Mouse (Mus musculus) T-helper 17 cell (primary cell): ENCODE measurements around the gene Abcg1.

Source experiments
- in situ Hi-C, 2 experiments: fragments of 300-600 bp; cut with MboI, MseI; formaldehyde crosslinking; loops; 1 replicate in 1 of 2; 2 replicates in 1 of 2; pipeline ENCODE4 v1.15.1; 2025; ENCODE audit warnings: high pct_unique_total_duplicates in 2 of 2

Abcg1 gene

DNA sequence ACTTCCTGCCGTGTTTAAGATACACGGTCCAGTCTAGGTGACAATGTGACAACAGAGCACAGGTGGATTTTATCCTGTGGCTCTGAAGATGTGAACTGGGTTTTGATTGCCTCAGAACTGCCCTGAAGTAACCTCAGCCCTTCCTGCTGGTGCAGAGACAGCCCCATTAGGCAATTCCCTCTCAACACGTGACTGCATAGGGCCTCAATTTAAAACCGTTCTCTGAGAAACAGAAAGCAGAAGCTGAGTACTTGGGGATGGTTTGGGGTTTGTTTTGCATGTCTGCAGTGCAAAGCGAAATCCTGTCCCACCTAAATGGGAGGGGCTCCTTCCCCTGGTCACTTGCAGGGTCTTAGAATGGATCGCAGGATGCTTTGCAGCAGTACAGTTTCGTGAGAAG lies 17.8 kb upstream of the Abcg1 start:
- in situ Hi-C loops = loop anchor here in 1 of 2 experiments (10.0 kb wide), 1 partner anchor 925 kb away; no protein-coding TSS in a partner anchor

DNA sequence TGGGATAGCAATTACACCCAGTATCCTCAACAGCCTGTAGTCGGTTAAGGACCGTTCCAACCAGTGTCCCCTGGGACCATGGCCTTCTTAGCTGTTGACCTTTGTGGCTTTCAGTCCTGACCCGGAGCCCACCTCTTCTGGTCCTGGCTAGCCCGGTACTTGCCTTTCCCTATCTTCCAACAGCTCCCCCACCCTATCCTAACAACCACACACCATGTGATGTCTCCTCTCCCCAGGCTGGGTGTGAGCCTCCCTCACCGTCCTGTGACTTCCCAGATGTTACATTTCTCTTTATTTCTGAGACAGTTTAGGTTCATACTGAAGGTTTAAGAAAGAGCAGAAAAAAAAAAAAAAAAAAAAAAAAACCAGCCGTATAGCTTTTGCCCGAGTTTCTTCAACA lies 17.1 kb upstream of the Abcg1 start:
- in situ Hi-C loops = loop anchor here in 1 of 2 experiments (10.0 kb wide), 1 partner anchor 926 kb away; no protein-coding TSS in a partner anchor

DNA sequence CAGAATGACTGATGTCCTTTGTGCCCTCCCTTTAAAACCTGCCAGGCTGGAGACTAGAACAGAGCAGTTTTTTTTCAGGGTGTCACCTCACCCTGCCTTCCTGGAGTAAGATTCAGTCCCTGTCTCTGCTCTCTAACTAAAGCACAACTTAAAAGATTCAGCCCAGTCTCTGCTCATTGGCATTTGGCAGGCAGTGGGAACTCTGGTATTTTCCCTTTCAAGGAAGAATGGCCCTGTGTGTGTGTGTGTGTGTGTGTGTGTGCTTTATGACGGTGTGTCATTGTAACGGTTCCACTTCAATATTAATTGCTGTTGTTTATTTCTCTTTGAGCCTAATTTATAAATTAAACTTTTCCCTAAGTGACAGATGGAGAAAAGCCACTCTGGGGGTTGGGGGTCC lies 14.7 kb upstream of the Abcg1 start:
- in situ Hi-C loops = loop anchor here in 1 of 2 experiments (10.0 kb wide), 1 partner anchor 928 kb away; no protein-coding TSS in a partner anchor

DNA sequence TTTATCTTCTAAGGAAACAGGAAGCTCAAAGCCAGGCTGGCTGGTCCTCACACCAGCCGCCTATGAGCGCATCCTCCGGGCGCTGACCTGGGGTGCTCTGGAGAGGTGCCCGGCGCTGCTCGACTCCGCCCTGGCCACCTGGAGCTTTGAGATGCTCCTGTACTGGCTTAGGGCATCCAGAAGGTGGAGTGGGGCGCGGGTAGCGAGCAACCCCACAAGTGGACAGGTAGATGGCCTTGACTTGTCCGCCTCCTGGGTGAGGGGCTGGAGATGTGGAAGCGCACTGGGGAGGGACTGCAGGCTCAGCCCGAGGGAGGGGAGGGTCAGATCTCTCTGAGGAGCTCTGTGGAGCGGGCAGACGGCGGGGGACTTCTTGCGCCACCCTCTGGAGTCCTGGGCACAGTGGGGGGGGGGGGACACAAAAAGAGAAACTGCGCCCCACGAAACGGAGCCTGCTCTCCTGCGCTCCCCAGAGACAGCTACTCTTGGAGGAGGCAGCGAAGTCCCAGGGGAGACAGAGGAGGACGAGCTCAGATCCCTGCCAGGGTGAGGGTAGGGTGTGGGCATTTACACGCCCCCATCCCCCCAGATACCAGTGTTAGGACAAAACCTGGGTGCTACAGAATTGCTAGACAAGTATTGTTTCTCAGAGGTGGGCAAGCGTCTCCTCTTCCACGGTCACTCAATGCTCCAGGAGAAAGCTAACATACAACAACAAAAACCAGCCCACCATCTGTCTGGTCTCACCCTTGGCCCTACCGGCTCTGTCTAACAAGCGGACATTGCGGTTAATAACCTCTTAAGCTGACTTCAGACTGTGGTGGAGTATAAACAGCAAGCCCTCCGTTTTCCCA lies 643 bp downstream of the Abcg1 start:
- in situ Hi-C loops = no loop called here

DNA sequence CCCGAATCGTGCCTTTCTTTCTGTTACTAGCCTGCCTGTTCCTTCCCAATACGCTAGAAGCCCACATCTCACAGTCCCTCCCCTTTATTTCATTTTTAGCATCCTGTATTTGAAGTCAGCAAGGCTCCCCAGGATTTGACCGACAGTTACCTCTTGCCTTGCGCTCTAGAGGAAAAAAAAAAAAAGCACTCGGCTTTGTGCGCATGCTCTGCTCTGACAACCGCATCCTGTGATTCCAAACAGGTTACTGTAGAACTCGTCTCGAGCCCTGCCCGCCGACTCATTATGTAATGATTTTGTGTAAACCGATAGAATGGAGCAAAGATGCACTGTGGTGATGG lies 1.2 kb downstream of the Abcg1 start:
- in situ Hi-C loops = no loop called here

DNA sequence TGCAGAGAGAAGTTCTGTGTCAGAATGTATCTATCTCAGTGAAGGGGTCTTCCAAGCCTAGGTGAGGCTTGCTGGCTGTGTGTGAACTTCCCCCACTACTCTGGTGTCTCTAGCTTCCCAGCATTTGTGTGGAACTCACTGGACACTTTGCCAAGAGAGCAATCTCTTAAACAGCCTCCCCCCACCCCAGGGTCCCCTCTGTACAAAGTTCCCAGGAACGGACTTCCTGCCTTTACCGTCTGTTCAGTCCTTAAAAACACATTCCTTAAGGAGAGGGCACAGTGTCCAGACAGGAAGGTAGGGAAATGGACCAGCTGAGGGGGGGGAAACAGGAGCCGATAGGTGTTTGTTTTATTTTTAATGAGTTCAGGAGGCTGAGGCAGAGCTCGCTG lies 2.7 kb downstream of the Abcg1 start:
- in situ Hi-C loops = no loop called here

DNA sequence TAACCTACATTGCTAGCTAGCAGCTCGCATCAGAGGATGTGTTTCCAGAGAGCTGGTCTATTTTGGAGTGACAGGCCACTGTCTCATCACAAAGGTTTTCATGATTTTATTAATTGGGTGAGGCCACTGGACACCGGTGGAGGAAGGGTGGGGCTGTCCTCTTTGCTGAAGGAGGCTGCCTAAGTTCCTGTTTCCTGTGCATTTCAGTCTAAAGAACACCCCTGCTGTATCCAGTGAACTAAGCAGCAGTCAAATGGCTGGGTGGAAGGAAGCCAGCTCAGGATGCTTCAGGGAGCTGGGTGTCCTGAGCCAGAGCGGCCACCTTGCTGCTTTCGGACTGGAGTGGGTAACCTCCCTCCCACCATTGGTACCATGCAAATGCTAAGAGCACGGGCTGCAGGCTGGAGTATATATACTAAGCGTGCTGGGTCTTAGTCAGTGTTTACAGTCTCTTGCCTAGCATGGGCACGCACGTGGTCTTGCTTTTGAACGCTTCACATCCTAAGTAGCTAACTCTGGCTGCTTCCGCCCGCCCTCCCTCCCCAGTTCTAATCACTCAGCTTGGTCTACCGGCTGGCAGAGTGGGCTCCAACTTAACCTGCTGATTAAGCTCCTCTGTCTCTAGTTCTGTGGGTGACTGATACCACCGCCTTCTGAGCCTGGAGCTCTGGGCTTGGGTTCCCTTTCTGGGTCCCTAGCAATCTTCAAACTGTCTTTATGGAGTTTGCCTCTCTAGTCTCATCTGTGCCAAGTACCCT lies 3.3 kb downstream of the Abcg1 start:
- in situ Hi-C loops = no loop called here

DNA sequence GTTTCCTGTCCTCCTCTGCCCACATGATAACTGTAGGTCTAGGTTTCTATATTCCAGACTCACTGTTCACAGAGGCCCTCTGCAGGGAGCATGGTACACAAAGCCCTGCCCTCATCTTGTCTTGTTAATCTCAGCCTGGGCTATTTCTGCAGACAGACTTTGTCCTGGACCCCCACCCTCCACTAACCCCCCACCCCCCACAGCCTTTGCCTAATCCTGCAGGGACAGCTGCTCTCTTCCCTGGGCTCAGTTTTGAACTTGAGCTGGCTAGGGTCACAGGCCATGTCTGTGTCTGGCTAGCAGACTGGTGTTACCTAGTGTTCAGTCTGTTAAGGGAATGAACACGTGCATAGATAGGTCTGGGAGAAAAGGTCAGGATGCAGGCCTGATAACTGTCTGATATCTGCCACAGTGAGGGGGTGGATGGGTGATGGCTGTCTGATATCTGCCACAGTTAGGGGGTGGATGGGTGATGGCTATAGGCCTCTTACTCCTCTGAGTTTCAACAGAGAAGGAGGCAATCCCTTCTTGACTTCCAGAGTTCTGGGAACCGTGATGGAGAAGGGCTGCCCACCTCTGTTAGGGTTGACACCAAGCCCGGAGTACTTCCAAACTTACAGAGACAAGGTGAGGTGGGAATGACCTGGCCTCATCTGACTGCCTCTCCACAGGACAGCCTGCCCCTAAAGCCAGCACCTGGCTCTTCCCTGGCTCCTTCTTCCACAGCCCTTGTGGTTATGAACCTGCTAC lies 4.0 kb downstream of the Abcg1 start:
- in situ Hi-C loops = no loop called here

DNA sequence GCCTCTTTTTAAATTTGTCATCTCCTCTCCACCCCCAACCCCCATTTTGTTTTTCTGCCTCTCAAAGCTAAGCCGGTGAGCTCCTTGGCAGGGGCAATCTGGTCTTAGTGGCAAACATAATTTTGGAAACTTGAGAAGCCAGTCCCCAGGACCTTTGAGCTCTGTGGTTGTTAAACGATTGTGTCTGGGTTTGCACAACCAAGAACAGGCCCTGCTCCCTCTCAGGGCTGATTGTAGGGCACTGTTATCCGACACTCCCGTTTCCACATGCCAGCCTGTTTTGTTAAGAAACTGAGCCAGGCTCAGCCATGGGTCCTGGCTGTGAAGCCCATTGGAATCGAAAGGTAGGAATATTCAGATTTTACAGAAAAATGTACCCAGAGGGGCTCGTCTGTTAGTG lies 8.6 kb downstream of the Abcg1 start:
- in situ Hi-C loops = no loop called here

DNA sequence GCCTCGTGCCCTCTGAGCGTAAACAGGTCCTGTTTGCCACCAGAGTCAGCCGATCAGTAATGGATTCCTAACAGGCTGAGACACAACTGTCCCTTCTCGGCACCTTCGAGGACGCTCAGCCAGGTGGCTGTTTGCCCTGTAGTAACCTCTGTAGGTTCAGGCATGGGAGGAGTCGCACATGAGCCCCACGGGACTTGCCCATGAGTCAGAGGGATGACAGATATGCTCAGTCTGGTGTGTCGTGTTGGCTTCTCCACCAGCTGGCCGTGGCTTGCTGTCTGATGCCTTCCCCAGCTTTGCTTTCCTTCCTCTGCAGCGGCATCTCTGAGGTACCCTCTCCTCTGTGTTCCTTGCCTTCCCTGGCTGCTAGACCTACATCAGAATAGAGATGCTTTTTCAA lies 9.6 kb downstream of the Abcg1 start:
- in situ Hi-C loops = no loop called here

DNA sequence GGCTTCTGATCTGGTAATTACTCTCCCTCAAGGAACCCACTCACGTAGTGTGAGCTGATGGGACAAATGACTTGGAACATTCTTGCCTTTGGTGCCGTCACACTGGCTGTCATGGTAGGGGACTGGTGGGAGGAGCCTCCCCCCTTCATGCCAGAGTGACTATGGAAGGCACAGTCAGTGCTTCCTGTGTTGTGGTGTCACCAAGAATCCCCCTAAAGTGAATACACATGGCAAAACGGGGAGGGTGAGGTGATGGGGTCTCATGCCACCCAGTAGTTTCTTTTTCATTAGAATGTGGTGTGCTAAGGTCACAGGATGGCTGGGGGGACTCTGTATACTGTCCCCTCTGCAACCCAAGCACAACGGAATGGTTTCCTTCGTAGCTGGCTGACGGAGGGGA lies 11.6 kb downstream of the Abcg1 start:
- in situ Hi-C loops = no loop called here

DNA sequence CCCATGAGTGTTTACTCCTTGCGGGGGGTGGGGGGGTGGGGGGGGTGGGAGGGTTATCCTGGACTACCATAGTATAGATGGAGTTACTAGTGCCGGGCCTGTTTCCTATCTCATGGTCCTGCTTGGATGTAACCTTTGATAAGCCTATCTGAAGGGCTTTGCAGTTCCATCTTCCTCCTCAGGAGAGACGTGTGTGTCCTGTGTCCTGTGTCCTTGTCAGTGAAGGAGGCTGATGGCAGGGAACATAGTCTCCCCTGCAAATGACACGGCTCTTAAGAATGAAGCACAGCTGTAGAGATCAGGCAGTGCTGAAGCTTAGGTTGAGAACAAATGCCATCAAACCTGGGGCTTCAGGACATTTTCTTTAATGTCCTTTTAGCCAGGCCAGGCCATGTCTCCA lies 12.4 kb downstream of the Abcg1 start:
- in situ Hi-C loops = no loop called here

DNA sequence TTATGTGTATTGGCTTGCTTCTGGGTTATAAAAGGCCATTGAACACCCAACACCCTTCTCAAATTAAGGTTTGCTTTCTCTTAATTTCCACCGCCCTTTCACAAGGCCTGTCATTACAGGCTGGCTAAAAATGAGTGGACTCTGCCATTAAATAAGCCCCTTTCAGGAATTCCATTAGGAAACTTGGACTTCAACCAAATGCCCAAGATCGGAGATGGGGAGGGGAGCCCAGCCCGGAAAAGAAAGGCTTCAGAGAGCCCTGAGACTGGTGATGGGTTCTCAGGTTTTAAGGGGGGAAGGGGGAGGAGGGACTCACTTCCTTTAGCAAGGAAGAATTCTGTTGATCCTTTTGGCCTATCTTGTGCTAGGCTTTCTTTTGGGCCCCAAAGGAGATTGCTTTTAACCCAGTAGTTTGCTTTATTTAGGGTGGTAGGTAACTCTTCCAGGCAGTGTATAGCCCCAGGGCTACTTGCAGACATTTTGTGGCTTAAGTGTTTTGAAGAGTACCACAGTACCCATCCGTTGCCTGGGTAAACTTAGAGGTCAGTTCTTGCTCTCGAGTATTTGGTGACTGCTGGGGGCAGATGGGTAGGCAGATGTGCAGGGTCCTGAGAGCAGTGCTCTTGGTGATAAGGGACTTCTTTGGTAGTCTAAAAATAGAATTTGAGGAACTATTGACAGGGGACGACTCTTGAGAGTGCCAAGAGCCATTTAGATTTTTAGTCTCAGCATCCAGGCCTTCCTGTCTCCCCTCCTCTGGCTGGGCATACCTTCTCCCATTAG lies 13.1 kb downstream of the Abcg1 start:
- in situ Hi-C loops = no loop called here

DNA sequence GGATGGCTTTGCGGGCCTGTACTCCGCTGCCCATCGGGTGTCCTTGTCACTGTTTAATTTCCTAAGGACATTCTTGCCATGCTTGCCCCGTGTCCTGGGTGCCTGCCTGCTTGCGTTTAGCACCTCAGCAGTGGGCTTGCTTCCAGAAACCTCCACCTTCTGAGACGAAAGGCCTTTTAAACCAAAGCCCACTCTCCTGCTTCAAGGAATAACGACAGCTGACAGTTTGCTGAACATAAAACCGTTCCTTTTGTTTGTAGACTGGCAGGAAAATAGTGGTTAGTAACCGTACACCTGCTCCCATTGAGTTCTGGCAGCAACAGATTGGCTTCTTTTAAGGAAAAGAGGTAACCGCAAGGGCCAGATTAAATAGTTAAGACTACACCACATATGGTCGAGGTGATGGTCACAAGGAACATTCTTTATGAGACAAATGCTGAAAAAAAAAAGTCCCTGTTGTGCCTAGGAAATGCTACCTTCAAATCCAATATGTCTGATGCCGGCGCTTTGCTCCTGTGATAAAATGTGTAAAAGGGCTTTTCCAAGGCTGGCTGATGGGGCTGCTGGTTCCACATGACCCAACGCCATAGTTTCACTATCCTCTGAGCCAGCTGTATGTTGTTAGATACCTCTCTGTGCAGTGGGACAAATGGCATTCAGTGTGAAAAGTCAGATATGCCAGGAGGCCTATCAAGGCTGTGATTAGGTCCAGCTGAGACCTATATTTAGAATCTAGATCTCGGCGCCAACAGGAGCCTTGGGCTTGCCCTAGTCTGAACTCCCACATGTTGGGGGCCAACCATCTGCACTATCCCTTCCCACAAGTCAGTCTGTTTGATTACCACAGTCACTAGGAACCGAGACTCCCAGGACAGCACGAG lies 14.2 kb downstream of the Abcg1 start:
- in situ Hi-C loops = no loop called here

DNA sequence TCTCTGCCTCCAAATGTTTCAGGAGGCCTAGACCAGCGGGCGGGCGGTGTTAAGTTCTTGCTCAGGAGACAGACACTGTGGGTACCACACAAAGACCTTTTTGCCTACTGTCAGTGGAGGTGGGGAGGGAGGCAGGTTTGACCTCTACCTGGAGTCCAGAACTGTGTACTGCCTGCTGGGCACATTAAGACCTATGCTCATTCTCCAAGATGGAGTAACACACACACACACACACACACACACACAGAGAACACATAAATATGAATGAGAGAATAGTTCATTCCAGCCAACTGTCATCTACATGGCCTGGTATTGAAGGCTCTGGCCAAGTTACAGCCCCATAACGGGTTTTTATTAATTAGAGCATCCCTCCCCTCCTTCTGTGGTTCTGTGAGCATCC lies 15.4 kb downstream of the Abcg1 start:
- in situ Hi-C loops = no loop called here

DNA sequence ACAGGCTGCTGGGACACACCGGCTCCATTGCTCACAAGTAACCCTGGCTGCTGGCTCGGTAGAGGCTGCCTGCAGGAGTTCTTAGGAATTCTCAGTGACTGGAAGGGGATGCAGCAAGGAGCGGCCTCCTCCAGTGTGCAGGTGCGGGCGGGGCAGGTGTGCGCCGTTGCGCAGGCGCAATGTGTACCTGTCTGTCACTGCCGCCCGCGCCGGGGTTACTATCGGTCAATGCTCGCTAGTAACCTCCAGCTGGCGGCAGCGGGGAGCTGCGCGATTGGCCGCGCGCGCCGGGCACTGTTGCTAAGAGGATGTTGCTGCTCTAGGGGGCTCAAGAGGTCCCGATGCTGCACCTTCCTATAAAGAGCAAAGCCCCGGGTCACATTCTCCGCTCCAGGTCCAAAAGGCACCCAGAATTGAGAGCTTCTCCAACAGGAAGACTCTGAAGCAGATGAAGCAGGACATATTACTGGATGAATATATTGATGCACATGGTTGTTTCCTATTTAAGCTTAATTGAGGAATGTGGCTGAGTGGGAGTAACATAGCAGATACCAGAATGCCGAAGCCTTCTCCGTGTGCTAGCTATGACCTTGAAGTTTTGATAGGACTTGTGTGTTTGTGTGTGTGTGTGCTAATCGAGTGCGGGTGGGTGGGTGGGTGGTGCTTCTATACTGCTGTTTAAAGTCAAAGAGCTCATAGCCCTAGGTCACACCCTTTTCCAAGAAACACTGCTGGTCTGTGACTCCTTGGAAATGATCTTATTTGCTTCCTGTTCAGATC lies 16.0 kb downstream of the Abcg1 start:
- in situ Hi-C loops = no loop called here

DNA sequence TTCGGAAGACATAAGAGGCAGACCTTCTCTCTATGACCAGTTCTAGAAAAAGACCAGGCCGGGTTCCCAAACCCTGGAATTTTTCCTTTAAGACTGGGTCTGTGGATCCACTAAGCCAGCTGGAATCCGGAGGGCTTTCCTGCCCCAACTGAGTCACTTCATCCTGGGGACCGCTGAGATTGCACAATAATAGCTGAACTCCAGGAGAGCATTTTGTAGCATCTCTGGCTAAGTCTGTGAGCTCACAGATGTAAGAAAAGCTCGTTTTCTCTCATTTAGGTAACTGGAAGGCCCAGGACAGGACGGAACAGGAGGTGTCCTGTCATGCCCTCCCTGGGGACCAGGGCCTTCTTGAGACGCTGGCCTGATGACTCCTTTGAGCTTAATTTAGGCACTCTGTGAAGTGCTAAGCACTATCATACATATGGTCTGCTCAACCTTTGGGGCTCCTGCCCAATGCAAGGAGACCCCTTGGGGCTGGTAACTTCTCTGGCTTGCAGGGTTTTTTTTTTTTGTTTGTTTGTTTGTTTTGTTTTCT lies 16.6 kb downstream of the Abcg1 start:
- in situ Hi-C loops = no loop called here

DNA sequence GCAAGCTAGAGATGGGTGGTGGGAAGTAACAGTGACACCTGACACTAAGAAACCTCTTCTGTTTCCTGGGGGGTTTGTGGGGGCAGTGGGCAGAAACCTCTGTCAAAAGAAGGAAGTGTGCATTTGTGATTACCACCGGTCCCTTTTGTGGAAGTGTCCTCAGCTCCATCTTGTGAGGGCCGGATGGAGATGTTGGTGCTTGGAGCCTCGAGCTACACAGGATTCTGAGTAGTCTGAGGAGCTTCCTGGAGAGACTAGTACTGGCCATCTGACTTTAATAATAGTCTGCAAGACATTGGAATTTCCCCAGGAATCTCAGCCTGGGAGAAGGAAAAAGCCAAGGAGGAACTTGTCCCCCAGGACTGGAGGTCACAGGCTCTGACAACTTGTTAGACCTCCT lies 17.2 kb downstream of the Abcg1 start:
- in situ Hi-C loops = no loop called here

DNA sequence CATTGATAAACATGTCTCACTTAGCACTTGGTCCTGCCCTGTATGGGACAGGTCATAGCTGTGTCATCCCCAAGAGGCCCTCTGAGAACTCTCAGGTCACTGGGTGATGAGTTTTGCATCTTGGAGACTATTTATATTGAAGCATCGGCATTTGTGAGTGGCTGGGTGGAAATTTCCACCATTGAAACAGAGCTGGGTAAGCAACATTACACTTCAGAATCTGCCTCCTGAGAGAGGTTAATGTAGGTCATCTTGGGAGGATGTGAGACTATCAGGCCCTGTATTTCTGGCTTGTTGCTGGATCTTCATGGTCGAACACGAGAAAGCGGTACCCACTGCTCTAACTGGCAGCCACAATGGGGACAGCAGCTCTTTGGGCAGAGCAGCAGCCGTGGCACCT lies 18.0 kb downstream of the Abcg1 start:
- in situ Hi-C loops = no loop called here
